Comparison of ENCODE assay signal across 20 mouse cellular contexts in the genomic region with DNA sequence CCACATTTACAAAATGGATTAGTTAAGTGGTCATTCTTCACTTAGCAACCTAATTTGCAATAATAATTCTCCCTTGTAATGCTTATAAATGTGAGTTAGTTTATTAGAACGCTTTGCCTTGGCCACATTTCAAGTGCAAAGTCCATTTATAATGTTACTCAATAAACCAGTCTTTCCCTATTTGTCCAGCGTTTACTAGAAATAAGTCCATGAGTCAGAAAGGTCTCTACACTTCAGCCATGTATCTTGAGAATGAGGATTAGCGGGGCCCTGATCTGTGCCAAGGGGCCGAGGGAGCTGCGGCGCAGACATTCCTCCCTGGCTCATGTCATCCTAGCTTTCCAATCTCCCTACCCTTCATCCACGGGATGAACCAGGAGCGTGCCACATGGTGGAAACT.
DNase-seq lines count a peak whose midpoint lies in the region; ATAC-seq and TF ChIP-seq lines count a peak whose summit lies in the region.
"Had no signal": no experiment of that assay in that cellular context is flagged by ENCODE, and none has a peak within 500 bp of the region (broad histone marks: within the 10 kb centered on the region; RNA-seq: fewer than 3 reads in every experiment).

No protein-coding gene starts in this region.

- peaks cover 5% of the 10 kb centered on the region for H3K4me1 ChIP-seq in kidney, adult 2 months (ENCODE audit: control insufficient read depth, insufficient read depth, low read length)
- 0 out of 2 replicates have a peak, but pooled peaks cover 2% of the 10 kb centered on the region for H3K4me1 ChIP-seq in kidney, embryonic 14.5 days (ENCODE audit: control insufficient read depth, insufficient read depth, low read length)
- H3K4me1 ChIP-seq in lung, postnatal 0 days (ENCODE audit: insufficient read depth, low read depth, low read length) = no peaks in the 10 kb centered on the region
- peaks cover 6% of the 10 kb centered on the region; the same call in 1 of the 2 replicates for H3K4me1 ChIP-seq in intestine, embryonic 15.5 days (replicated peaks)
- H3K4me1 ChIP-seq in forebrain, embryonic 11.5 days (replicated peaks; ENCODE audit: control insufficient read depth, insufficient read depth, low read length) = peaks cover 7% of the 10 kb centered on the region; the same call in 1 of the 2 replicates
- H3K4me1 ChIP-seq: liver, embryonic 13.5 days had no signal

- WGBS in kidney, adult 2 months = 54% methylated on average over 8 of the region's 8 CpGs
- WGBS in kidney, embryonic 14.5 days = 85% methylated on average over 8 of the region's 8 CpGs
- WGBS in lung, postnatal 0 days = 66% methylated on average over 8 of the region's 8 CpGs
- whole genome bisulfite sequencing in intestine, embryonic 15.5 days = 49% methylated on average over 8 of the region's 8 CpGs
- WGBS in forebrain, embryonic 11.5 days = 93% methylated on average over 8 of the region's 8 CpGs

- H3K9ac ChIP-seq in kidney, embryonic 14.5 days (ENCODE audit: low read depth, low read length) = no peak overlapping the region
- H3K9ac ChIP-seq in lung, postnatal 0 days (replicated peaks; ENCODE audit: low read depth) = no peak overlapping the region
- H3K9ac ChIP-seq in intestine, embryonic 15.5 days = no peak overlapping the region
- no peak overlapping the region for H3K9ac ChIP-seq in forebrain, embryonic 11.5 days (ENCODE audit: low read length)
- H3K9ac ChIP-seq: forebrain, embryonic 13.5 days; hindbrain, embryonic 12.5 days; liver, embryonic 13.5 days; lung, embryonic 15.5 days; midbrain, embryonic 15.5 days had no signal

- no peak for TF ChIP-seq CTCF in kidney, adult 2 months (conservative IDR thresholded peaks at IDR 0.05; ENCODE audit: insufficient read depth, insufficient read length, low read depth, low read length)
- TF ChIP-seq CTCF in lung, postnatal 0 days (IDR thresholded peaks at IDR 0.05) = no peak

- no peak for TF ChIP-seq POLR2A in kidney, adult 2 months (IDR thresholded peaks at IDR 0.05; ENCODE audit: low read depth, low read length)

- ATAC-seq in kidney, embryonic 14.5 days (ENCODE audit: low FRiP score, low TSS enrichment) = no peak
- peak; percentile 25; the same call in 1 of the 2 replicates for ATAC-seq in lung, postnatal 0 days
- ATAC-seq in intestine, embryonic 15.5 days = peak; percentile 66
- no peak for ATAC-seq in forebrain, embryonic 11.5 days (replicated peaks; ENCODE audit: low FRiP score)
- ATAC-seq: forebrain, embryonic 13.5 days; midbrain, embryonic 15.5 days had no signal

- TF ChIP-seq EP300 in lung, postnatal 0 days (IDR thresholded peaks at IDR 0.05) = no peak

- no peak overlapping the region for H3K4me2 ChIP-seq in kidney, embryonic 14.5 days (replicated peaks; ENCODE audit: low read depth, low read length)
- H3K4me2 ChIP-seq in lung, postnatal 0 days (replicated peaks; ENCODE audit: low read depth, low read length) = no peak overlapping the region
- no peak overlapping the region for H3K4me2 ChIP-seq in intestine, embryonic 15.5 days (replicated peaks)
- H3K4me2 ChIP-seq in forebrain, embryonic 11.5 days (ENCODE audit: low read depth, low read length, severe bottlenecking) = no peak overlapping the region
- H3K4me2 ChIP-seq: forebrain, embryonic 13.5 days; hindbrain, embryonic 12.5 days; liver, embryonic 13.5 days; lung, embryonic 15.5 days; midbrain, embryonic 15.5 days had no signal

- no peaks in the 10 kb centered on the region for H3K9me3 ChIP-seq in kidney, embryonic 14.5 days (ENCODE audit: control insufficient read depth, low read length)
- no peaks in the 10 kb centered on the region for H3K9me3 ChIP-seq in lung, postnatal 0 days (ENCODE audit: low read length)
- H3K9me3 ChIP-seq in intestine, embryonic 15.5 days = no peaks in the 10 kb centered on the region
- no peaks in the 10 kb centered on the region for H3K9me3 ChIP-seq in forebrain, embryonic 11.5 days (ENCODE audit: control insufficient read depth, low read length)
- H3K9me3 ChIP-seq: forebrain, embryonic 13.5 days; hindbrain, embryonic 12.5 days; liver, embryonic 13.5 days; lung, embryonic 15.5 days; megakaryocyte, embryonic 14.5 days; midbrain, embryonic 15.5 days had no signal

- H3K27me3 ChIP-seq in kidney, adult 2 months (replicated peaks; ENCODE audit: control insufficient read depth, insufficient read depth, low read length) = no peaks in the 10 kb centered on the region
- no peaks in the 10 kb centered on the region for H3K27me3 ChIP-seq in kidney, embryonic 14.5 days (ENCODE audit: control insufficient read depth, insufficient read depth, low read length)
- no peaks in the 10 kb centered on the region for H3K27me3 ChIP-seq in lung, postnatal 0 days (replicated peaks; ENCODE audit: insufficient read depth, low read length)
- no peaks in the 10 kb centered on the region for H3K27me3 ChIP-seq in intestine, embryonic 15.5 days (replicated peaks)
- H3K27me3 ChIP-seq in forebrain, embryonic 11.5 days (ENCODE audit: control insufficient read depth, insufficient read depth, low read length) = no peaks in the 10 kb centered on the region
- H3K27me3 ChIP-seq: CH12.LX; hindbrain, embryonic 12.5 days; liver, embryonic 13.5 days; lung, embryonic 15.5 days; megakaryocyte, embryonic 14.5 days; midbrain, embryonic 15.5 days had no signal

- DNase-seq in kidney, adult 2 months = peak; percentile 79
- DNase-seq in lung, postnatal 0 days (ENCODE audit: low spot score) = peak; percentile 50
- DNase-seq in lung, postnatal 25 days (ENCODE audit: low spot score) = no peak
- DNase-seq in thymus, postnatal 36 days = no peak
- DNase-seq in forebrain, embryonic 11.5 days (ENCODE audit: low spot score) = no peak
- DNase-seq: adrenal gland, adult 2 months; cerebellum, adult 2 months; kidney, postnatal 25 days; layer of hippocampus, adult 9-11 months; liver, embryonic 13.5 days; thymus, postnatal 14 days had no signal

- no peak overlapping the region for H3K4me3 ChIP-seq in kidney, adult 2 months (ENCODE audit: insufficient read depth, low read depth, low read length)
- H3K4me3 ChIP-seq in kidney, embryonic 14.5 days (ENCODE audit: low read length) = no peak overlapping the region
- no peak overlapping the region for H3K4me3 ChIP-seq in lung, postnatal 0 days (ENCODE audit: low read depth, low read length)
- no peak overlapping the region for H3K4me3 ChIP-seq in intestine, embryonic 15.5 days (replicated peaks)
- H3K4me3 ChIP-seq in forebrain, embryonic 11.5 days (ENCODE audit: low read depth, low read length) = no peak overlapping the region
- H3K4me3 ChIP-seq: forebrain, embryonic 13.5 days; hindbrain, embryonic 12.5 days; left cerebral cortex, adult 2 months; liver, embryonic 13.5 days; lung, embryonic 15.5 days; megakaryocyte, embryonic 14.5 days; midbrain, embryonic 15.5 days had no signal

- 0 out of 2 replicates have a peak overlapping the region, but pooled peaks have one; percentile 11 for H3K27ac ChIP-seq in kidney, adult 2 months (ENCODE audit: insufficient read depth, low read depth, low read length)
- no peak overlapping the region for H3K27ac ChIP-seq in kidney, embryonic 14.5 days (ENCODE audit: low read depth, low read length)
- H3K27ac ChIP-seq in lung, postnatal 0 days (ENCODE audit: low read length) = no peak overlapping the region
- no peak overlapping the region for H3K27ac ChIP-seq in intestine, embryonic 15.5 days
- H3K27ac ChIP-seq in forebrain, embryonic 11.5 days (ENCODE audit: low read depth, low read length) = no peak overlapping the region
- H3K27ac ChIP-seq: forebrain, embryonic 13.5 days; hindbrain, embryonic 12.5 days; left cerebral cortex, adult 2 months; liver, embryonic 13.5 days; lung, embryonic 15.5 days; midbrain, embryonic 15.5 days had no signal

- no peaks in the 10 kb centered on the region for H3K36me3 ChIP-seq in kidney, adult 2 months (ENCODE audit: control insufficient read depth, insufficient read depth, low read length)
- no peaks in the 10 kb centered on the region for H3K36me3 ChIP-seq in kidney, embryonic 14.5 days (ENCODE audit: control insufficient read depth, insufficient read depth, low read length)
- H3K36me3 ChIP-seq in lung, postnatal 0 days (ENCODE audit: insufficient read depth, low read length) = no peaks in the 10 kb centered on the region
- no peaks in the 10 kb centered on the region for H3K36me3 ChIP-seq in intestine, embryonic 15.5 days
- no peaks in the 10 kb centered on the region for H3K36me3 ChIP-seq in forebrain, embryonic 11.5 days (ENCODE audit: control insufficient read depth, insufficient read depth, low read length)
- H3K36me3 ChIP-seq: hindbrain, embryonic 12.5 days; liver, embryonic 13.5 days; lung, embryonic 15.5 days; midbrain, embryonic 15.5 days had no signal

Comparison
In these comparisons a context has a peak if more than half of its experiments do, and no peak if none do; other contexts are left out.
1. DNase-seq: peak in kidney, adult 2 months (single experiment) and lung, postnatal 0 days (single experiment); none in lung, postnatal 25 days (single experiment), thymus, postnatal 36 days (0 of 2) and forebrain, embryonic 11.5 days (single experiment).
2. ATAC-seq: peak in lung, postnatal 0 days (single experiment) and intestine, embryonic 15.5 days (single experiment); none in kidney, embryonic 14.5 days (single experiment) and forebrain, embryonic 11.5 days (single experiment).